Mouse (Mus musculus): ENCODE measurements at regions not wholly inside any gene's neighbourhood (a gene's known extent, or its start where the extent isn't known, plus 50 kb on each side); places are given as distances from the start of the nearest gene placed in this dataset.
A peak's percentile ranks its signal among the peaks of the same experiment; 100 is the strongest.
"Not testable (repeated sequence)": the region's sequence is repeated elsewhere in the genome, so short reads cannot be mapped to it uniquely, and the experiment has no call there.

GRCm38 (mm10) chr3:97509134-97509661 is 87.4 kb upstream of the Olfr1402 start:
- H3K9ac ChIP-seq; H3K36me3 ChIP-seq (replicated peaks; ENCODE audit: control insufficient read depth, insufficient read depth); H3K27me3 ChIP-seq (ENCODE audit: control insufficient read depth, insufficient read depth, low read length); H3K4me3 ChIP-seq (replicated peaks; ENCODE audit: low read length); H3K9me3 ChIP-seq (ENCODE audit: control insufficient read depth, low read length); H3K4me2 ChIP-seq (replicated peaks); H3K27ac ChIP-seq; ATAC-seq (ENCODE audit: low FRiP score); DNase-seq (ENCODE audit: low spot score): not testable (repeated sequence)
- 90% methylated on average over 11 of the region's 11 CpGs for WGBS
- peaks cover 11% of the 10 kb centered on the region; the same call in 1 of the 2 replicates for H3K4me1 ChIP-seq (replicated peaks; ENCODE audit: control insufficient read depth, insufficient read depth, low read length)

- Histone ChIP-seq H3K4me1 (replicated peaks; ENCODE audit: control insufficient read depth, insufficient read depth, low read length) (peaks cover 11% of the 10 kb centered on the region; the same call in 1 of the 2 replicates), H3K27ac (no peak overlapping the region), H3K4me3 (replicated peaks; ENCODE audit: low read length) (no peak overlapping the region), H3K9me3 (ENCODE audit: control insufficient read depth, low read length) (no peaks in the 10 kb centered on the region), H3K27me3 (ENCODE audit: control insufficient read depth, insufficient read depth, low read length) (no peaks in the 10 kb centered on the region), H3K9ac (no peak overlapping the region), H3K36me3 (replicated peaks; ENCODE audit: control insufficient read depth, insufficient read depth) (no peaks in the 10 kb centered on the region), H3K4me2 (replicated peaks) (peak overlapping the region; percentile 12; the same call in 1 of the 2 replicates)
- ATAC-seq (ENCODE audit: low FRiP score) (no peak), DNase-seq (ENCODE audit: low spot score) (no peak)
- 28% methylated on average over 8 of the region's 8 CpGs for WGBS
Observed at GRCm38 (mm10) chr3:97507209-97507608, 85.4 kb upstream of the Olfr1402 start.

GRCm38 (mm10) chr3:97491904-97492303 is 70.1 kb upstream of the Olfr1402 start:
- Histone ChIP-seq H3K27me3 (ENCODE audit: control insufficient read depth, insufficient read depth, low read length) (no peaks in the 10 kb centered on the region), H3K4me2 (replicated peaks) (no peak overlapping the region), H3K4me3 (replicated peaks; ENCODE audit: low read length) (no peak overlapping the region), H3K36me3 (replicated peaks; ENCODE audit: control insufficient read depth, insufficient read depth) (no peaks in the 10 kb centered on the region), H3K9me3 (ENCODE audit: control insufficient read depth, low read length) (no peaks in the 10 kb centered on the region), H3K4me1 (replicated peaks; ENCODE audit: control insufficient read depth, insufficient read depth, low read length) (no peaks in the 10 kb centered on the region), H3K9ac (no peak overlapping the region), H3K27ac (no peak overlapping the region)
- ATAC-seq (ENCODE audit: low FRiP score) (no peak), DNase-seq (ENCODE audit: low spot score) (no peak)
- 75% methylated on average over 4 of the region's 4 CpGs for WGBS

- H3K36me3 ChIP-seq (replicated peaks; ENCODE audit: control insufficient read depth, insufficient read depth) = no peaks in the 10 kb centered on the region
- no peaks in the 10 kb centered on the region for H3K4me1 ChIP-seq (replicated peaks; ENCODE audit: control insufficient read depth, insufficient read depth, low read length)
- no peaks in the 10 kb centered on the region for H3K9me3 ChIP-seq (ENCODE audit: control insufficient read depth, low read length)
- DNase-seq (ENCODE audit: low spot score) = no peak
- H3K27ac ChIP-seq = no peak overlapping the region
- no peak overlapping the region for H3K4me2 ChIP-seq (replicated peaks)
- H3K27me3 ChIP-seq (ENCODE audit: control insufficient read depth, insufficient read depth, low read length) = no peaks in the 10 kb centered on the region
- WGBS = 77% methylated on average over 7 of the region's 7 CpGs
- no peak overlapping the region for H3K4me3 ChIP-seq (replicated peaks; ENCODE audit: low read length)
- no peak for ATAC-seq (ENCODE audit: low FRiP score)
- no peak overlapping the region for H3K9ac ChIP-seq
Observed at GRCm38 (mm10) chr3:97491208-97491607, 69.4 kb upstream of the Olfr1402 start.

- H3K4me2 ChIP-seq (replicated peaks) = no peak overlapping the region
- H3K9me3 ChIP-seq (ENCODE audit: control insufficient read depth, low read length) = no peaks in the 10 kb centered on the region
- H3K4me3 ChIP-seq (replicated peaks; ENCODE audit: low read length) = no peak overlapping the region
- no peak overlapping the region for H3K27ac ChIP-seq
- H3K27me3 ChIP-seq (ENCODE audit: control insufficient read depth, insufficient read depth, low read length) = no peaks in the 10 kb centered on the region
- no peaks in the 10 kb centered on the region for H3K4me1 ChIP-seq (replicated peaks; ENCODE audit: control insufficient read depth, insufficient read depth, low read length)
- DNase-seq (ENCODE audit: low spot score) = no peak
- 91% methylated on average over 9 of the region's 9 CpGs for WGBS
- H3K36me3 ChIP-seq (replicated peaks; ENCODE audit: control insufficient read depth, insufficient read depth) = no peaks in the 10 kb centered on the region
- no peak for ATAC-seq (ENCODE audit: low FRiP score)
- H3K9ac ChIP-seq = no peak overlapping the region
Observed at GRCm38 (mm10) chr3:97489336-97489735, 67.5 kb upstream of the Olfr1402 start.

Measured in hindbrain, embryonic 14.5 days (tissue).